Mouse (Mus musculus): ENCODE measurements at regions not wholly inside any gene's neighbourhood (a gene's known extent, or its start where the extent isn't known, plus 50 kb on each side); places are given as distances from the start of the nearest gene placed in this dataset.

DNA sequence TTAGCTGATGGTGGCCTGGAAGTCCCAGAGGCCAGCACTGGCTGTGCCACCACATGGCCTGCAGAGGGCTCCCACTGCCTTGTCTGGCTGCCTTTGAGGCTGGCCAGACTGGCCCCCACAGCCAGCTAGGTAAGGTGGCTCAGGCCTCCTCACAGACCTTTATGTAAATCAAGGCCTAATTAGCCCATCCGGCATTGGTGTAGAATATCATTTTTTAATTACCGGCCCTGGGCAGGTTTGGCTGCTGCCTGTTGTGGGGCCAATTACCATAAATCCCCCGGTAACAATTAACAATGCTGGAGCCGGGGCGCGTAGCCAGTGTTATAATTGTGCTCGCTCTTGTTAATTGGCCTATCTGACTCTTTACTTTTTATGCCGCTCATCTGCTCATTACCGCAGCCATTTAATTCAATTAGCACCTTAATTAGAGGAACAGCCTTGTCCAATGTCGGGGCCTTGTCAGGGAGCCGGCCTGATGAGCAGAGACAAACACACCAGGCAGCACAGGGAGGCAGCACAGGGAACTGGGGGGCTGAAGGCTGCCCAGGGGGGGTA is 87.4 kb downstream of the Fam53a start:
- TF ChIP-seq HCFC1 (IDR thresholded peaks at IDR 0.05; ENCODE audit: borderline replicate concordance, insufficient read depth, low read length) (no peak), MAFK (IDR thresholded peaks at IDR 0.05; ENCODE audit: insufficient read depth, low read depth, low read length) (no peak), ZNF384 (IDR thresholded peaks at IDR 0.05; ENCODE audit: low read depth, low read length) (no peak)
